Mouse (Mus musculus) hindbrain, embryonic 12.5 days (tissue): ENCODE data around the gene Olfr883. TPM values are rescaled to one million over a fixed set of nuclear protein-coding genes. Genes with fewer than 3 reads are reported as not detected.

ENCODE experiments used
- ATAC-seq: fragments of 200-750 bp; cut with Nextera tagmentation; 2 replicates; pipeline ENCODE4 v1.8.0; 2017; ENCODE audit warnings: moderate TSS enrichment; ENCODE audit not compliant: low FRiP score
- H3K27ac ChIP-seq: fragments of 300-500 bp; sonication (generic); 2 replicates; pipeline ENCODE4 v1.5.1; 2016; ENCODE audit warnings: mild to moderate bottlenecking
- H3K27me3 ChIP-seq: fragments of 300-500 bp; sonication (generic); 2 replicates; pipeline ENCODE4 v1.6.1; 2016; ENCODE audit warnings: mild to moderate bottlenecking
- H3K36me3 ChIP-seq: fragments of 300-500 bp; sonication (generic); 2 replicates; pipeline ENCODE4 v1.6.1; 2016; ENCODE audit warnings: mild to moderate bottlenecking
- H3K4me1 ChIP-seq: fragments of 300-500 bp; sonication (generic); 2 replicates; pipeline ENCODE4 v1.6.1; 2016
- H3K4me2 ChIP-seq: fragments of 300-500 bp; sonication (generic); replicated peaks from 2 replicates; pipeline ENCODE4 v1.6.1; 2016; ENCODE audit warnings: mild to moderate bottlenecking
- H3K4me3 ChIP-seq: fragments of 300-500 bp; sonication (generic); 2 replicates; pipeline ENCODE4 v1.5.1; 2016; ENCODE audit warnings: mild to moderate bottlenecking
- H3K9ac ChIP-seq: fragments of 300-500 bp; sonication (generic); 2 replicates; pipeline ENCODE4 v1.6.1; 2016; ENCODE audit warnings: mild to moderate bottlenecking, moderate library complexity
- H3K9me3 ChIP-seq: fragments of 300-500 bp; sonication (generic); replicated peaks from 2 replicates; pipeline ENCODE4 v1.6.1; 2016; ENCODE audit warnings: mild to moderate bottlenecking
- WGBS: fragments of 180-500 bp; shearing (Covaris S2); methylation state at CpG from one replicate; pipeline ENCODE4 v1.1.7; 2016; 5-methylcytosine and 5-hydroxymethylcytosine counted together
- polyA plus RNA-seq: library from polyadenylated mRNA; unstranded; fragments of >200 nt; fragmentation: Nextera tagmentation; extraction: Ambion mirVana; gene quantifications from 2 replicates; pipeline ENCODE4 v1.2.1, GENCODE M21; 2016

Olfr883 gene
- not detected in 2 replicates for polyA plus RNA-seq

DNA sequence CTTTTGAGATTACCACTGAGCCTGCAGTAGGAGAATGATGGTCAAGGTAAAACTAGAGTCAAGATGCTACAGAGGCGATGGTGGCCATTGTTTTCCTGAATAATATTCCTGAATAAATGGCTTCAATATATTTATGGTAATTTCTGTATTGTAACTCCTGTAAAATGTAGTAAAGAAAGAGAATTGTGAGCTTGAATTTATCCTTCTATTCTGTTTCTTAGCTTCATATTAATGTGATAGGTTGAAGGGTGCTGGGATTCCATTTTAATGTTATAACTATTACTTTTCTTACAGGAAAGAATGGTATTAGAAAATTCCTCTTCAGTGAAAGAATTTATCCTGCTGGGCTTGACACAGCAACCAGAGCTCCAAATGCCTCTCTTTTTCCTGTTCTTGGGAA is at the start of gene Olfr883:
Gene Olfr883 (plus strand): TSS at position 301 of the 400 bp plus-strand sequence.
- ATAC-seq: no peak

DNA sequence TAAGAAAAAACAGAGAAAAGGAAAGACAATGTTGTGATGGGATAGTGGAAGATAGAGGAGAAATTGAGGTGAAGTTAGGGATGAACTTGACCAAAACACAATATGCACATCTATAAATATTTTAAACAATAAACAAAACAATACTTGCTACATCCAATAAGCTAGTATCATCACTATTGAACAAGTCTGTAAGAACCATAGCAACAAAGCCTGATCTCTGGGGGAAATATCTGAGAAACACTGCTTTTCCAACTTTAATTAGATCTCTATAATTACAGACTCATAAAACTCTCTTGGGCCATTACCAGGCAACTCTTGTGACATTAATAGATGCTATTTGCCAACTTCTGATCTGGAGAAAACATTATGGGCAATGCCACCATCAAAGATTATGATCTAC is 34.1 kb upstream of the Olfr883 start, which contains the start of gene Olfr881:
Gene Olfr881 (plus strand): TSS at position 301 of the 400 bp plus-strand sequence.
- ATAC-seq: no peak
- Histone ChIP-seq H3K9me3 (no peaks in the 10 kb centered on the region), H3K27me3 (no peaks in the 10 kb centered on the region), H3K4me2 (no peak within 1 kb of the TSS), H3K27ac (no peak within 1 kb of the TSS), H3K4me1 (no peaks in the 10 kb centered on the region), H3K9ac (no peak within 1 kb of the TSS), H3K36me3 (no peaks in the 10 kb centered on the region), H3K4me3 (no peak within 1 kb of the TSS)

More for the DNA sequence above, at the start of gene Olfr883:
- 94% methylated on average over 1 of the region's 1 CpGs for WGBS
- Histone ChIP-seq H3K4me1 (no peaks in the 10 kb centered on the region), H3K9me3 (no peaks in the 10 kb centered on the region), H3K36me3 (no peaks in the 10 kb centered on the region), H3K4me2 (no peak within 1 kb of the TSS), H3K4me3 (no peak within 1 kb of the TSS), H3K27me3 (no peaks in the 10 kb centered on the region), H3K27ac (no peak within 1 kb of the TSS), H3K9ac (no peak within 1 kb of the TSS)

DNA sequence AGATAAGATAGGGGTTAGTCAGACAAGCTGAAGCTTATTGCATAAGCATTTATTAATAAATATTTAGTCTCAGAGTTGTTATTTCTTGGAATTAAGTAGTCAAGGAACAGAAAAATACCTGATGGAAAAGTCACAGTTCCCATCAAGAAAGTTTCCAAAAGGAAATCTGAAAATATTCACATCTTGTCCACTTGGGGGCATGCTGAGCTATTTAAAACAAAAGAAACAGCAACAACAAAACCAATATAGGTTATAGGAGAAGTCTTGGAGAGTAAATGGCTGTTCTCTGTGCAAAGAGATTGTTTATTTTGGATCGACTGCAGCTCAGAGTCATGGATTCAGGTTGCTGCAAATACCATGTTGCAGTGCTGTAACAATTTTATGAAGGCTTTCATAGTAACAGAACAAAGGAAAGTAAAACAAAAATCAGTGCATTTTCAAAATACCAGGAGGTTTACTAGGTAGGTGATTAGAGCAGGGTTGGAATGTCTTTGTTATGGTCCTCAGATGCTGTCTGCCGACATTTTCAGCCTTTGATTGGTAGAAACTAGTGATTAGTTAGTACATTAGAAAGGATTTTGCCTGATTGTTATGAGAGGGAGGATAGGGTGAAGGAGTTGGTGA is 26.9 kb upstream of the Olfr883 start:
- ATAC-seq: no peak
- H3K36me3 ChIP-seq: no peaks in the 10 kb centered on the region

DNA sequence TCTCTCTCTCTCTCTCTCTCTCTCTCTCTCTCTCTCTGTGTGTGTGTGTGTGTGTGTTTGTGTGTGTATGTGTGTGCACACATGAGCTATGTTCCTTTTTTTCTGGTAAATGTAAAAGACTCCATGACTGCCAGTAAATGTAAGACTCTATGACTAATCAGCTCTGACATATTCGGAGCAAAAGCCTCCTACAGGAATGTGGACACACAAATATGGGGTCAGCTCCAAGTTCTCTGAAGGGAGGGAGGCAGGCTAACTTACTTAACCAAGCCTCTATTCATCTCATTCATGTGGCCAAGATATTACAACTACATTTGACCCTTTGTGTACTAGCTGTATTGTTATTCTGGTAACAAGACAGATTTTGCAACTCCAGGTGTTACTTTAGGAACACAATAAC is 25.6 kb upstream of the Olfr883 start:
- ATAC-seq: no peak
- H3K4me1 ChIP-seq: no peaks in the 10 kb centered on the region
- H3K4me3 ChIP-seq: no peak overlapping the region
- H3K36me3 ChIP-seq: no peaks in the 10 kb centered on the region
- 82% methylated on average over 1 of the region's 1 CpGs for WGBS
- no peak overlapping the region for H3K27ac ChIP-seq
- no peak overlapping the region for H3K4me2 ChIP-seq
- H3K9me3 ChIP-seq: no peaks in the 10 kb centered on the region
- no peaks in the 10 kb centered on the region for H3K27me3 ChIP-seq
- no peak overlapping the region for H3K9ac ChIP-seq

More for the DNA sequence above, 26.9 kb upstream of the Olfr883 start:
- Histone ChIP-seq H3K9ac (no peak overlapping the region), H3K4me2 (no peak overlapping the region), H3K27me3 (no peaks in the 10 kb centered on the region), H3K4me1 (no peaks in the 10 kb centered on the region), H3K4me3 (no peak overlapping the region), H3K27ac (no peak overlapping the region), H3K9me3 (no peaks in the 10 kb centered on the region)
- 54% methylated on average over 2 of the region's 2 CpGs for WGBS

DNA sequence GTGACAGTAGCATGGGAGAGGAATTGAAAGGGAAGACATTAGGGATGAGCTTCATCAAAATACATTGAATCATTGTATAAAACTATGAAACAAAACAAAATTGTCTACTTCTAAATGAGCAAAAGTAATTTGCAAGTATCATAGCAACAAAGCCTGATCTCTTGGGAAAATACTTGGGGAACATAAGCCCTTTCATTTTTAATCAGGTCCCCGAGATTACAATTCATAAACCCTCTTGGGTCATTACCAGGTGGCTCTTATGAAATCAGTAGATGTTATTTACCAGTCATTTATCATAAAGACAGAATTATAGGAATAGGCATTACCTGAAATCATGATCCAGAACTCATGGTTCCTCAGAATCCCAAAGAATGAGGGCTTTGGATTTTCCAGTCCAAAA is 20.6 kb downstream of the Olfr883 start, which contains the start of gene Olfr884:
Gene Olfr884 (plus strand): TSS at position 301 of the 400 bp plus-strand sequence.
- ATAC-seq: no peak
- H3K36me3 ChIP-seq: no peaks in the 10 kb centered on the region
- H3K4me2 ChIP-seq: no peak within 1 kb of the TSS
- H3K9me3 ChIP-seq: no peaks in the 10 kb centered on the region
- no peak within 1 kb of the TSS for H3K4me3 ChIP-seq
- H3K27me3 ChIP-seq: no peaks in the 10 kb centered on the region
- no peaks in the 10 kb centered on the region for H3K4me1 ChIP-seq
- no peak within 1 kb of the TSS for H3K9ac ChIP-seq
- WGBS: 47% methylated on average over 1 of the region's 1 CpGs
- H3K27ac ChIP-seq: no peak within 1 kb of the TSS

DNA sequence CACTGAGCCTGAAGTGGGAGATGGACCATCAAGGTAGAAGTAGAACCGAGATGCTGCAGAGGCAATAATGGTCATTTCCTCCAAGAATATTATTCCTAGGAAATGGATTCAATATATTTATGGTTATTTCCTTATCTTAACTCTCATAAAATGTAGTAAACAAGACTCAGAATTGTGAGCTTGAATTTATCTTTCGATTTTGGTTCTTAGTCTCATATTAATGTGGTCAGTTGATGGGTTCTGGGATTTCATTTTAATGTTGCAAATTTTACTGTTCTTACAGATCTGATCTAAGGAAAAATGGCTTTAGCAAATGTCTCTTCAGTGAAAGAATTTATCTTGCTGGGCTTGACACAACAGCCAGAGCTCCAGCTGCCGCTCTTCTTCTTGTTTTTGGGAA is 35.4 kb downstream of the Olfr883 start, which contains the start of gene Olfr885:
Gene Olfr885 (plus strand): TSS at position 301 of the 400 bp plus-strand sequence.
- ATAC-seq: no peak
- 94% methylated on average over 3 of the region's 3 CpGs for WGBS

More for the DNA sequence above, 35.4 kb downstream of the Olfr883 start, which contains the start of gene Olfr885:
- H3K27ac ChIP-seq: no peak within 1 kb of the TSS
- H3K27me3 ChIP-seq: no peaks in the 10 kb centered on the region
- H3K4me3 ChIP-seq: no peak within 1 kb of the TSS
- no peaks in the 10 kb centered on the region for H3K9me3 ChIP-seq
- no peak within 1 kb of the TSS for H3K4me2 ChIP-seq
- no peaks in the 10 kb centered on the region for H3K36me3 ChIP-seq
- no peaks in the 10 kb centered on the region for H3K4me1 ChIP-seq
- H3K9ac ChIP-seq: no peak within 1 kb of the TSS

Other genes starting within 250 kb of the Olfr883 start
- gene Olfr876, start 222.8 kb upstream of the Olfr883 start, polyA plus RNA-seq: not detected in 2 replicates
- gene Olfr877, start 171.5 kb upstream of the Olfr883 start, polyA plus RNA-seq: not detected in 2 replicates
- not detected in 2 replicates for gene Olfr145, start 129.1 kb upstream of the Olfr883 start, polyA plus RNA-seq
- gene Olfr878, start 108.0 kb upstream of the Olfr883 start, polyA plus RNA-seq: not detected in 2 replicates
- gene Olfr881, start 34.0 kb upstream of the Olfr883 start, polyA plus RNA-seq: not detected in 2 replicates
- not detected in 2 replicates for gene Olfr884, start 20.7 kb downstream of the Olfr883 start, polyA plus RNA-seq
- not detected in 2 replicates for gene Olfr885, start 35.5 kb downstream of the Olfr883 start, polyA plus RNA-seq
- not detected in 2 replicates for gene Olfr887, start 58.3 kb downstream of the Olfr883 start, polyA plus RNA-seq
- gene Olfr888, start 82.3 kb downstream of the Olfr883 start, polyA plus RNA-seq: not detected in 2 replicates
- 0.05 TPM in 1 of 2 replicates, not detected in the other for gene Olfr889, start 89.4 kb downstream of the Olfr883 start, polyA plus RNA-seq
- gene Olfr890, start 116.7 kb downstream of the Olfr883 start, polyA plus RNA-seq: not detected in 2 replicates
- not detected in 2 replicates for gene Olfr891, start 155.0 kb downstream of the Olfr883 start, polyA plus RNA-seq
- not detected in 2 replicates for gene Olfr893, start 182.6 kb downstream of the Olfr883 start, polyA plus RNA-seq
- not detected in 2 replicates for gene Olfr894, start 192.2 kb downstream of the Olfr883 start, polyA plus RNA-seq
- not detected in 2 replicates for gene Olfr143, start 227.0 kb downstream of the Olfr883 start, polyA plus RNA-seq
- not detected in 2 replicates for gene Olfr895, start 242.0 kb downstream of the Olfr883 start, polyA plus RNA-seq